Mouse (Mus musculus): ENCODE results near the gene Csf2. TPM values are rescaled to one million over a fixed set of nuclear protein-coding genes. Genes with fewer than 3 reads are reported as not detected.

Gene Csf2
- polyA plus RNA-seq, 1 experiment from 2014 or later = not detected

- DNase-seq (ENCODE audit: low spot score) (no peak), ATAC-seq (ENCODE audit: low FRiP score) (no peak)
- Histone ChIP-seq H3K9ac (no peak overlapping the region), H3K27ac (no peak overlapping the region), H3K4me3 (replicated peaks; ENCODE audit: low read length) (no peak overlapping the region), H3K36me3 (replicated peaks; ENCODE audit: control insufficient read depth, insufficient read depth) (no peaks in the 10 kb centered on the region), H3K27me3 (ENCODE audit: control insufficient read depth, insufficient read depth, low read length) (no peaks in the 10 kb centered on the region), H3K9me3 (ENCODE audit: control insufficient read depth, low read length) (no peaks in the 10 kb centered on the region), H3K4me1 (replicated peaks; ENCODE audit: control insufficient read depth, insufficient read depth, low read length) (no peaks in the 10 kb centered on the region), H3K4me2 (replicated peaks) (no peak overlapping the region)
- 83% methylated on average over 6 of the region's 6 CpGs for WGBS
These were observed 5.0 kb downstream of the Csf2 start for GRCm38 (mm10) chr11:54244465-54244864.

DNA sequence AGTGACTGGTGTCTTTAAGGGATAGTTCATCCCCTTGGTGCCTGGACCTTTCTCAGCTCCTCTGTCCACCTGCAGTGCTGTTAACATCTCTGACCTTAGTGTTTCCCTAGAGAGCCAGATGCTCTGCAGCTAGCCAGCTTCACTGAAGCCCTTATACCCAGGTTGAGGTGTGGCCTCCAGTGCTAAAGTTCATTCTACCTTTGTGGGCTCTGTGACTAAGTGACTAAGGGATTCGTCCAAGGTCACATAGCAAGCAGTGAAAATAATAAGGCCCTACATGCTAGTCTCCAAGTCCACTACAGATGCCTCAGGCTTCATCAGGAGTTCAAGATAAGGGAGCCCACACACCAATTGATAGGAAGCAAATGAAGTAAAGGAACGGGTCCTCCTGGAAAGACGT lies 7.0 kb downstream of the Csf2 start:
- Histone ChIP-seq H3K27ac (no peak overlapping the region), H3K36me3 (replicated peaks; ENCODE audit: control insufficient read depth, insufficient read depth) (no peaks in the 10 kb centered on the region), H3K4me2 (replicated peaks) (no peak overlapping the region), H3K9ac (no peak overlapping the region), H3K4me1 (replicated peaks; ENCODE audit: control insufficient read depth, insufficient read depth, low read length) (no peaks in the 10 kb centered on the region), H3K9me3 (ENCODE audit: control insufficient read depth, low read length) (no peaks in the 10 kb centered on the region), H3K4me3 (replicated peaks; ENCODE audit: low read length) (no peak overlapping the region), H3K27me3 (ENCODE audit: control insufficient read depth, insufficient read depth, low read length) (no peaks in the 10 kb centered on the region)
- WGBS = 91% methylated on average over 3 of the region's 3 CpGs
- ATAC-seq (ENCODE audit: low FRiP score) = no peak
- DNase-seq (ENCODE audit: low spot score) = no peak

GRCm38 (mm10) chr11:54236939-54237338 lies 12.5 kb downstream of the Csf2 start:
- Histone ChIP-seq H3K27ac (no peak overlapping the region), H3K4me2 (replicated peaks) (no peak overlapping the region), H3K4me3 (replicated peaks; ENCODE audit: low read length) (no peak overlapping the region), H3K9ac (no peak overlapping the region), H3K27me3 (ENCODE audit: control insufficient read depth, insufficient read depth, low read length) (no peaks in the 10 kb centered on the region), H3K36me3 (replicated peaks; ENCODE audit: control insufficient read depth, insufficient read depth) (no peaks in the 10 kb centered on the region), H3K4me1 (replicated peaks; ENCODE audit: control insufficient read depth, insufficient read depth, low read length) (no peaks in the 10 kb centered on the region), H3K9me3 (ENCODE audit: control insufficient read depth, low read length) (no peaks in the 10 kb centered on the region)
- DNase-seq (ENCODE audit: low spot score) (no peak), ATAC-seq (ENCODE audit: low FRiP score) (no peak)
- 88% methylated on average over 2 of the region's 2 CpGs for WGBS

- Histone ChIP-seq H3K27me3 (ENCODE audit: control insufficient read depth, insufficient read depth, low read length) (no peaks in the 10 kb centered on the region), H3K36me3 (replicated peaks; ENCODE audit: control insufficient read depth, insufficient read depth) (no peaks in the 10 kb centered on the region), H3K4me2 (replicated peaks) (no peak overlapping the region), H3K4me1 (replicated peaks; ENCODE audit: control insufficient read depth, insufficient read depth, low read length) (no peaks in the 10 kb centered on the region), H3K27ac (no peak overlapping the region), H3K9ac (no peak overlapping the region), H3K9me3 (ENCODE audit: control insufficient read depth, low read length) (no peaks in the 10 kb centered on the region), H3K4me3 (replicated peaks; ENCODE audit: low read length) (no peak overlapping the region)
- ATAC-seq (ENCODE audit: low FRiP score) (no peak), DNase-seq (ENCODE audit: low spot score) (no peak)
- 94% methylated on average over 2 of the region's 2 CpGs for WGBS
These were observed 22.0 kb downstream of the Csf2 start for GRCm38 (mm10) chr11:54227478-54227877.

DNA sequence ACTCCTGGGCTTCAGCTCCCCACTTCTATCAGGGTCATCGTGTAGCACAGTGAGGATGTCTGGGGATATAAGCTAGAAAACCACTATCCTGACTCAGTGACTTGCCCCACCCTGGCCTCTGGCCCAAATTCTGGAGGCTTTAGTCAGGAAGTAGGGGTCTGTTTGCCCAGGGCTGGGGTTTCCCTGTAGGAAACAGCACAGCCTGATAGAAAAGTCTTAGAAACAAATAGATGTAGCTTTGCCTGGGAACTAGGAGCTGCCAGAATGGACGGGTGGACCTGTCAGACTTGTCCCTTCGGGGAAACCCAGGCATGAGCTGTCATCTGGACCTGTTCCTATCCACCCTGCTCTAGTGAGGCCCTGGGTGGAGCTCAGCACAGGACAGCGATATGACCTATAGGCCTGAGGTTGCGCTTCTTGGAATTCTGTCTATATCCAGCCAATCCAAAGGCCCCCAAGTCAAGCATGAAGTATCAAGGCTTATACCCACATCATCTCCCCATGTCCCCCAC lies 24.9 kb downstream of the Csf2 start:
- Histone ChIP-seq H3K4me3 (replicated peaks; ENCODE audit: low read length) (no peak overlapping the region), H3K27ac (no peak overlapping the region), H3K9me3 (ENCODE audit: control insufficient read depth, low read length) (no peaks in the 10 kb centered on the region), H3K36me3 (replicated peaks; ENCODE audit: control insufficient read depth, insufficient read depth) (no peaks in the 10 kb centered on the region), H3K9ac (no peak overlapping the region), H3K4me2 (replicated peaks) (no peak overlapping the region), H3K4me1 (replicated peaks; ENCODE audit: control insufficient read depth, insufficient read depth, low read length) (no peaks in the 10 kb centered on the region), H3K27me3 (ENCODE audit: control insufficient read depth, insufficient read depth, low read length) (no peaks in the 10 kb centered on the region)
- 87% methylated on average over 5 of the region's 5 CpGs for WGBS
- no peak for ATAC-seq (ENCODE audit: low FRiP score)
- no peak for DNase-seq (ENCODE audit: low spot score)

DNA sequence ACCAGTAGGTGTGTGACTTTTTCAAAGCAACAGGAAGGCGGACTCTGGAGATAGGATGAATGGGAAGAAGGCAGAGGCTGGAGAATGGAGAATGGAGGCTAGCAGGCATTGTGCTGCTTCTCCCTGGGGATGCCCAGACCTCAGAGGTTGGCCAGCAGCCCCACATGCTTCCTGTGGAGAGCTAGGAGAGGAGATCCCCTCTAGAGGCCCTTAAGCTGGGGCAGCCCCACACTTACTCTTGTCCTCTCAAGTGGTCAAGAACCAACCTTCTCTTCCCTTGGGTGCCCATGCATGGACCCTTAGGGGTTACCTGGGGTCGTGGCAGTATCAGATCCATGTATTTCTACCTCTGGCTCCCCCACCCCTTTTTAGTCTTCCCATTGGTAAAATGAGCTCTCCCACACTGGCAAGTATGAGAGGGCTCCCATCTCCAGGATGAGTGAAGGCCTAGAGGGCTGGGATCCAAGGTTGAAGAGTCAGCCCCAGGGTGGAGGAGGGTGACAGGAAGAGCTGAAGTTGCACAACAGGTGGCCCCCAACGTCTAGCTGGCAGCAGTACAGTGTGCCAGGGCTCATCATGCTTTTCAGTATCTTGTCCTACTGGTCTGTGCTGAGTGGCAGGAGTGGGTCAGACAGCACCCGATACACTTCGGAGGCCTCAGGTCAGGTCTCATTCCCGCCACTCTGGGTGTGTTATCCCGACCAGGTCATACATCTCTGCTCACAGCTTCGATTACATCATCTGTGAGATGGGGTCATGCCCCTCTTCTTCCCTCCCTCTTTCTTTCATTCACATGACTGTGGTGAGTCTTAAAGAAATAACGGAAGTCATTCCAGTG lies 25.6 kb downstream of the Csf2 start:
- H3K4me1 ChIP-seq (replicated peaks; ENCODE audit: control insufficient read depth, insufficient read depth, low read length) = no peaks in the 10 kb centered on the region
- no peak overlapping the region for H3K27ac ChIP-seq
- ATAC-seq (ENCODE audit: low FRiP score) (no peak), DNase-seq (ENCODE audit: low spot score) (no peak)
- no peak overlapping the region for H3K4me3 ChIP-seq (replicated peaks; ENCODE audit: low read length)
- no peak overlapping the region for H3K9ac ChIP-seq
- H3K36me3 ChIP-seq (replicated peaks; ENCODE audit: control insufficient read depth, insufficient read depth) = no peaks in the 10 kb centered on the region
- no peaks in the 10 kb centered on the region for H3K9me3 ChIP-seq (ENCODE audit: control insufficient read depth, low read length)
- H3K4me2 ChIP-seq (replicated peaks) = no peak overlapping the region
- 87% methylated on average over 9 of the region's 9 CpGs for WGBS
- H3K27me3 ChIP-seq (ENCODE audit: control insufficient read depth, insufficient read depth, low read length) = no peaks in the 10 kb centered on the region

DNA sequence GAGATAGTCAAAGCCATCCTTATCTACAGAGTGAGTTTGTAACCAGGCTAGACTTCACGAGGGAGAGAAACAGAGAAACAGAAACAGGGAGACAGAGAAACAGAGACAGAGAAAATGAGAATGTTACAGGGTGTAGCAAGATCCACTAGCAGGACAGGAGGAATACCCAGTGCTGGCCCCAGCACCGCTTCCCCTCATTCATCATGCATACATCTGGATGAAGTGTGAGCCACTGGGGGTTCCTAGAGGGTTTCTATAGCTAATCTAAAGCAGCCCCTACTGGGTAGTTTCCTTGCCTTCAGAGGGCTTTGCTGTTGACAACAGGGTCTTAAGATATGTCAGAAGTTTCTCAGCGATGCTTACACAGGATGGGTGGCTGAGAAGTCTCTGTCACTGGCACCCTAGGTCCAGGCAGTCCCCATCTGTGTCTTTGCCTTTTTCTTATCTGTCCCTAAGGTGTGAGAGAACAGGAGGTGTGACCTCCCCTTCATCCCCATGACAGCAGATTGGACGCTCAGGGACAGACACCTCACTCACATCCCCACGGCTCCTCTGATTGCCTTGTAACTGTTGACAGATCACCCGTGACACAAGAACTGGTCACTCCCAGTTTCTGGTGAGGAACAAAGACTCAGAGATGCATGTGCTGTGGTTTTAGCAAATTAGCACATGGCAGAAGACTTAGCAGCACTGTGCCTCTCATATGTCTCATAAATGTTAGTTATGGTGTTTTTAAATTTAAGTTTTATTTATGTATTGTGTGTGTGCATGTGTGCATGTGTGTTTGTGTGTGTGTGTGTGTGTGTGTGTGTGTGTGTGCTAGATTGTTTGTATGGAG lies 29.3 kb downstream of the Csf2 start:
- Histone ChIP-seq H3K36me3 (replicated peaks; ENCODE audit: control insufficient read depth, insufficient read depth) (no peaks in the 10 kb centered on the region), H3K9me3 (ENCODE audit: control insufficient read depth, low read length) (no peaks in the 10 kb centered on the region), H3K4me2 (replicated peaks) (no peak overlapping the region), H3K4me1 (replicated peaks; ENCODE audit: control insufficient read depth, insufficient read depth, low read length) (no peaks in the 10 kb centered on the region), H3K27ac (no peak overlapping the region), H3K9ac (no peak overlapping the region), H3K4me3 (replicated peaks; ENCODE audit: low read length) (no peak overlapping the region), H3K27me3 (ENCODE audit: control insufficient read depth, insufficient read depth, low read length) (no peaks in the 10 kb centered on the region)
- 65% methylated on average over 6 of the region's 6 CpGs for WGBS
- ATAC-seq (ENCODE audit: low FRiP score) (no peak), DNase-seq (ENCODE audit: low spot score) (no peak)

GRCm38 (mm10) chr11:54219191-54219590 lies 30.3 kb downstream of the Csf2 start:
- Histone ChIP-seq H3K4me1 (replicated peaks; ENCODE audit: control insufficient read depth, insufficient read depth, low read length) (no peaks in the 10 kb centered on the region), H3K9me3 (ENCODE audit: control insufficient read depth, low read length) (no peaks in the 10 kb centered on the region), H3K4me2 (replicated peaks) (no peak overlapping the region), H3K4me3 (replicated peaks; ENCODE audit: low read length) (no peak overlapping the region), H3K27me3 (ENCODE audit: control insufficient read depth, insufficient read depth, low read length) (no peaks in the 10 kb centered on the region), H3K9ac (no peak overlapping the region), H3K36me3 (replicated peaks; ENCODE audit: control insufficient read depth, insufficient read depth) (no peaks in the 10 kb centered on the region), H3K27ac (no peak overlapping the region)
- no peak for DNase-seq (ENCODE audit: low spot score)
- WGBS = 89% methylated on average over 1 of the region's 1 CpGs
- no peak for ATAC-seq (ENCODE audit: low FRiP score)

- 67% methylated on average over 7 of the region's 7 CpGs for WGBS
- H3K36me3 ChIP-seq (replicated peaks; ENCODE audit: control insufficient read depth, insufficient read depth) = no peaks in the 10 kb centered on the region
- H3K4me2 ChIP-seq (replicated peaks) = no peak overlapping the region
- no peak for DNase-seq (ENCODE audit: low spot score)
- no peak overlapping the region for H3K4me3 ChIP-seq (replicated peaks; ENCODE audit: low read length)
- H3K9ac ChIP-seq = no peak overlapping the region
- no peaks in the 10 kb centered on the region for H3K27me3 ChIP-seq (ENCODE audit: control insufficient read depth, insufficient read depth, low read length)
- no peak overlapping the region for H3K27ac ChIP-seq
- H3K4me1 ChIP-seq (replicated peaks; ENCODE audit: control insufficient read depth, insufficient read depth, low read length) = no peaks in the 10 kb centered on the region
- ATAC-seq (ENCODE audit: low FRiP score) = no peak
- no peaks in the 10 kb centered on the region for H3K9me3 ChIP-seq (ENCODE audit: control insufficient read depth, low read length)
These were observed 32.1 kb downstream of the Csf2 start for GRCm38 (mm10) chr11:54217384-54217783.

Measured in hindbrain, embryonic 14.5 days (tissue).